Mouse (Mus musculus) gastrocnemius, postnatal 4 days (tissue): ENCODE measurements around the gene Btbd35f22. TPM values are rescaled to one million over a fixed set of nuclear protein-coding genes. Genes with fewer than 3 reads are reported as not detected.
"Not testable (repeated sequence)": the region's sequence is repeated elsewhere in the genome, so short reads cannot be mapped to it uniquely, and the experiment has no call there.

Experiments
- DNase-seq, 2 experiments: peaks; one replicate each; pipeline ENCODE4 v3.0.0; 2021 to 2022; ENCODE audit warnings: low spot score in 2 of 2, mixed read lengths in 2 of 2
- long read RNA-seq, 2 experiments: library from polyadenylated mRNA; stranded (forward); transcript quantifications; one replicate each; pipeline ENCODE4 v2.0.0; 2021
- total RNA-seq, 2 experiments: library from RNA; stranded (reverse); gene quantifications; 2 replicates each; pipeline ENCODE4 v1.2.3; 2021

The Btbd35f22 gene
- total RNA-seq, result not detected
- long read RNA-seq, experiment 1, result 0 reads
- long read RNA-seq, experiment 2, result 0 reads

GRCm38 (mm10) chrX:32047529-32047928 lies at the start of gene Btbd35f22:
Btbd35f22 (plus strand) TSS chrX:32047829.
- not testable (repeated sequence) for DNase-seq

Other genes starting within 250 kb of the Btbd35f22 start
- gene Gm21637, start 85.8 kb upstream of the Btbd35f22 start, total RNA-seq, result not detected
- gene Btbd35f2, start 230.6 kb downstream of the Btbd35f22 start, total RNA-seq, result not detected